Mouse (Mus musculus): ENCODE data around the gene Bmp2k. TPM values are rescaled to one million over a fixed set of nuclear protein-coding genes. Genes with fewer than 3 reads are reported as not detected.

The Bmp2k gene
- polyA plus RNA-seq, 3 experiments from 2014 or later, result 9.3 to 18.6 (median 10.8) TPM

GRCm38 (mm10) chr5:97055511-97056068 lies 58.1 kb downstream of the Bmp2k start:
- ATAC-seq, result peak; percentile 88

GRCm38 (mm10) chr5:97056359-97056758 lies 58.9 kb downstream of the Bmp2k start:
- ATAC-seq, result no peak

GRCm38 (mm10) chr5:97056791-97057450 lies 59.4 kb downstream of the Bmp2k start:
- no peak for ATAC-seq

GRCm38 (mm10) chr5:97060864-97061263 lies 63.4 kb downstream of the Bmp2k start:
- ATAC-seq, result no peak

GRCm38 (mm10) chr5:97062041-97062440 lies 64.6 kb downstream of the Bmp2k start:
- no peak for ATAC-seq

- ATAC-seq, result peak; percentile 50
Measured at GRCm38 (mm10) chr5:97065746-97066145, 68.3 kb downstream of the Bmp2k start.

- no peak for ATAC-seq
Measured at GRCm38 (mm10) chr5:97075476-97076151, 78.1 kb downstream of the Bmp2k start.

- ATAC-seq, result no peak
Measured at GRCm38 (mm10) chr5:97076167-97076566, 78.7 kb downstream of the Bmp2k start.

GRCm38 (mm10) chr5:97077676-97078075 lies 80.2 kb downstream of the Bmp2k start:
- no peak for ATAC-seq

GRCm38 (mm10) chr5:97078641-97079040 lies 81.2 kb downstream of the Bmp2k start:
- no peak for ATAC-seq

- ATAC-seq, result peak; percentile 72
Measured at GRCm38 (mm10) chr5:97081481-97081880, 84.0 kb downstream of the Bmp2k start.

GRCm38 (mm10) chr5:97083701-97084100 lies 86.2 kb downstream of the Bmp2k start:
- no peak for ATAC-seq

- no peak for ATAC-seq
Measured at GRCm38 (mm10) chr5:97084541-97084940, 87.1 kb downstream of the Bmp2k start.

- no peak for ATAC-seq
Measured at GRCm38 (mm10) chr5:97085071-97085470, 87.6 kb downstream of the Bmp2k start.

- no peak for ATAC-seq
Measured at GRCm38 (mm10) chr5:97087030-97087630, 89.6 kb downstream of the Bmp2k start.

GRCm38 (mm10) chr5:97087746-97088145 lies 90.3 kb downstream of the Bmp2k start:
- ATAC-seq, result no peak

GRCm38 (mm10) chr5:97088231-97088630 lies 90.7 kb downstream of the Bmp2k start:
- ATAC-seq, result no peak

GRCm38 (mm10) chr5:97089426-97089825 lies 91.9 kb downstream of the Bmp2k start:
- no peak for ATAC-seq

GRCm38 (mm10) chr5:97090034-97090784 lies 92.7 kb downstream of the Bmp2k start:
- peak; percentile 93 for ATAC-seq

- ATAC-seq, result no peak
Measured at GRCm38 (mm10) chr5:97092970-97093369, 95.5 kb downstream of the Bmp2k start.

GRCm38 (mm10) chr5:97095335-97095734 lies 97.8 kb downstream of the Bmp2k start:
- ATAC-seq, result peak; percentile 72

GRCm38 (mm10) chr5:97097631-97098041 lies 100.1 kb downstream of the Bmp2k start:
- no peak for ATAC-seq

- no peak for ATAC-seq
Measured at GRCm38 (mm10) chr5:97099954-97100353, 102.5 kb downstream of the Bmp2k start.

All from inflammation-experienced regulatory T-cells, adult 6 months (primary cell).